Mouse (Mus musculus) embryonic facial prominence, embryonic 13.5 days (tissue): ENCODE data around the gene Gm20708. TPM values are rescaled to one million over a fixed set of nuclear protein-coding genes. Genes with fewer than 3 reads are reported as not detected.

ENCODE experiments used
- ATAC-seq: fragments of 200-750 bp; cut with Nextera tagmentation; 2 replicates; pipeline ENCODE4 v1.8.0; 2017; ENCODE audit warnings: low read depth; ENCODE audit not compliant: insufficient number of reproducible peaks, insufficient read depth, low FRiP score, low TSS enrichment
- H3K27ac ChIP-seq: fragments of 300-500 bp; sonication (generic); 2 replicates; pipeline ENCODE4 v1.5.1; 2015; ENCODE audit warnings: moderate library complexity, mild to moderate bottlenecking, inconsistent platforms
- H3K27me3 ChIP-seq: fragments of 300-500 bp; sonication (generic); 2 replicates; pipeline ENCODE4 v1.6.1; 2015; ENCODE audit warnings: mild to moderate bottlenecking, inconsistent platforms
- H3K36me3 ChIP-seq: fragments of 300-500 bp; sonication (generic); 2 replicates; pipeline ENCODE4 v1.6.1; 2015; ENCODE audit warnings: mild to moderate bottlenecking, inconsistent platforms
- H3K4me1 ChIP-seq: fragments of 300-500 bp; sonication (generic); 2 replicates; pipeline ENCODE4 v1.6.1; 2015; ENCODE audit warnings: inconsistent platforms
- H3K4me2 ChIP-seq: fragments of 300-500 bp; sonication (generic); 2 replicates; pipeline ENCODE4 v1.6.1; 2015; ENCODE audit warnings: moderate library complexity, mild to moderate bottlenecking, inconsistent platforms
- H3K4me3 ChIP-seq: fragments of 300-500 bp; sonication (generic); 2 replicates; pipeline ENCODE4 v1.5.1; 2015; ENCODE audit warnings: mild to moderate bottlenecking, inconsistent platforms
- H3K9ac ChIP-seq: fragments of 300-500 bp; sonication (generic); 2 replicates; pipeline ENCODE4 v1.6.1; 2015; ENCODE audit warnings: mild to moderate bottlenecking, inconsistent platforms
- H3K9me3 ChIP-seq: fragments of 300-500 bp; sonication (generic); 2 replicates; pipeline ENCODE4 v1.6.1; 2016; ENCODE audit warnings: inconsistent platforms
- WGBS: fragments of 180-500 bp; shearing (Covaris S2); methylation state at CpG from one replicate; pipeline ENCODE4 v1.1.7; 2015; ENCODE audit warnings: mixed read lengths; 5-methylcytosine and 5-hydroxymethylcytosine counted together
- polyA plus RNA-seq: library from polyadenylated mRNA; unstranded; fragments of >200 nt; fragmentation: Nextera tagmentation; extraction: Ambion mirVana; gene quantifications from 2 replicates; pipeline ENCODE4 v1.2.1, GENCODE M21; 2015

Gene Gm20708
- polyA plus RNA-seq, 1 experiment from 2014 or later, result 0.66 TPM

DNA sequence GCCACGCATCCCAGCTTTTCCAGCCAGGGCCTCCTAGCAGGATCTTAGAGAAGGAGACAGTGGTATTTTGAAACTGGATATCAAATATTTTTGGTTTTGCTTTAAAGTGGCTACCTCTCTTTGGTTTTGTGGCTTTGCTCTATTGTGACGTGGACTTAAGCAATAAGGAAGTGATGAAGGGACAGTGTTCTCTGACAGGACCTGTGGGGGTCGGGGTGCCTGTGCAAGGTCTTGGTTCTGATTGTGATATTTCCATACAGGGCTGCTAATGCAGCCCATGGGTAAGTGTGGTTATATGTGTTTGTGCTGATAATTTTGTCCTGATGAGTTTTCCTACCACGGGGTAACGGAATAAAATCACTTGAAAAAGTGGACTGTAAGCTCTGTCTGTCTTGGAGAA lies 45.9 kb downstream of the Gm20708 start:
- Histone ChIP-seq H3K27me3 (peaks cover 20% of the 10 kb centered on the region), H3K27ac (no peak overlapping the region), H3K4me2 (no peak overlapping the region), H3K9ac (no peak overlapping the region), H3K4me3 (no peak overlapping the region), H3K9me3 (no peaks in the 10 kb centered on the region), H3K4me1 (peaks cover 28% of the 10 kb centered on the region), H3K36me3 (peaks cover 56% of the 10 kb centered on the region)
- 89% methylated on average over 5 of the region's 5 CpGs for WGBS
- ATAC-seq, result no peak

DNA sequence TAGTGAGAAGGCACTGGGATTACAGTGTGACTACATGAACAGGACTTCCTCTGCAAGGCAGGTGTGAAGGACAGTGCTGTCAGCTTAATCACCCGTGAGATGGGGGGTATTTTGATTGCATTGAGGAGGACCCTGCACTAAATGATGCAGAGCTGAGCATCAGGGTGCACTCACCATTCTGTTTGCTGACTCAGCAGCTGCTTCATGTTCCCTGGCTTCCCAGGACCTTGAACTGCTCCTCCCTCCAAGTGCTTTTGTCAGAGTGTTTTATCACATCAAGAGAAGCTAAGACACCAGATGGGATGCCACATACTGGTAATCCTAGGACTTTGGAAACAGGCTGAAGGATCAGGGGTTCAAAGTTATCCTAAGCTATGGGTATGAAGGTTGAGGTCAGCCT lies 46.5 kb downstream of the Gm20708 start:
- Histone ChIP-seq H3K9ac (no peak overlapping the region), H3K4me1 (peaks cover 29% of the 10 kb centered on the region), H3K4me3 (no peak overlapping the region), H3K36me3 (peaks cover 56% of the 10 kb centered on the region), H3K9me3 (no peaks in the 10 kb centered on the region), H3K27me3 (peaks cover 26% of the 10 kb centered on the region), H3K27ac (no peak overlapping the region), H3K4me2 (no peak overlapping the region)
- 91% methylated on average over 1 of the region's 1 CpGs for WGBS
- no peak for ATAC-seq

DNA sequence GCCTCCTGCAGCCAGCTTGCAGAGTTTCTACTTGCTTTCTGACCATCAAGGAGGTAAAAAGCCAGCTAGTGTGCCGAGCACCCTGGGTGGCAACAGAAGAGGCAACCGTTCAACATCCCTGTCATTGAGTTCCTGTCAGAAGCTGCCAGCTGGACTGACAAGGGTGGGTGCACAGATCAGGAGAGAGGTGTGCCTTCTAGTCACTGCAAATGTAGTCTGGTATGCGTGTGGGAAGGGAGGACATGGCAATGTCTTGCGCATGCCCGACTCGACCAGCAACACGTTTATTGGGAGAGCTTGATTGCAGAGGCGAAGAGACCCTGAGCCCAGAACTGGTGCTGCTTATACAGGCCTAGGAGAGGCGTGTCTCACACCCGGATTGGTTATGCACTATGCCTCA lies 48.0 kb downstream of the Gm20708 start:
- no peak for ATAC-seq
- Histone ChIP-seq H3K9me3 (no peaks in the 10 kb centered on the region), H3K27me3 (peaks cover 41% of the 10 kb centered on the region), H3K27ac (no peak overlapping the region), H3K36me3 (peaks cover 52% of the 10 kb centered on the region), H3K4me3 (no peak overlapping the region), H3K4me2 (no peak overlapping the region), H3K4me1 (peaks cover 27% of the 10 kb centered on the region), H3K9ac (no peak overlapping the region)
- 93% methylated on average over 10 of the region's 10 CpGs for WGBS

DNA sequence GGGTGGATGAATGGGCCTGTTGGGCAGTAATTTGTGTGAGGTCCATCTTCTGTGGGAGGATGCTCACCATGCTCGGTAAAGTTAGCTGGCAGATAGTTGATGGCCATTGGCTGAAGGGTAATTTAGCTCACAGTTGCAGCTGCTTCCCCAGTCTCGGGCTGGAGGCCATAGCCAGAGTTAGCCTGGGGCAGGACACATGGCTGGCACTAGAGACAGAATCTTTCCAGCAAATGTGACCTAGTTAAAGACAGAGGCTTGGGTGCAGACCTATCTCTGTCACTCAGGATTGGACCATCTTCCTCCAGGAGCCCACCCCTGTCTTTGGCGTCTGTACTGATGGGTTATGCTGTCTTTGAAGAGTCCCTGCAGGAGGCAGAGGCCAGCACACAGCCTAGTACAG lies 48.9 kb downstream of the Gm20708 start:
- 63% methylated on average over 3 of the region's 3 CpGs for WGBS
- no peak overlapping the region for H3K4me2 ChIP-seq
- ATAC-seq, result no peak
- H3K4me3 ChIP-seq, result no peak overlapping the region
- no peak overlapping the region for H3K9ac ChIP-seq
- no peaks in the 10 kb centered on the region for H3K9me3 ChIP-seq
- peaks cover 43% of the 10 kb centered on the region for H3K36me3 ChIP-seq
- H3K27me3 ChIP-seq, result peaks cover 49% of the 10 kb centered on the region
- peaks cover 27% of the 10 kb centered on the region for H3K4me1 ChIP-seq
- H3K27ac ChIP-seq, result no peak overlapping the region

DNA sequence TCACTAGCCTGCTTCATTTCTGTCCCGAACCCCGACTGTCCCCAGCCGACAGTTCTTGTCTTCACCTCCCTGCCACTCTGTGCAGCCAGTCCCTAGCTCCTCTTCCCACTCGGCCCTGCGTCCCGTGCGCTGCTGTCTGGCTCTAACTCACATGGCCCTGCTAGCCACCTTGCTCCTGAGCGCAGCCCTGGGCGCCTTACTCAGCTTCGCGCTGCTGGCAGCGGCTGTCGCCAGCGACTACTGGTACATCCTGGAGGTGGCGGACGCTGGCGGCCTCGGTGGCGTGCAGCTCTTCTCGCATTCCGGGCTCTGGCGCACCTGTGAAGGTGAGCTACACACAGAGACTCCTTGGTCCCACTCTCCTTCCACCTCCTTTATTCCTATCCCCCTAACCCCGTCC lies 51.1 kb downstream of the Gm20708 start, which contains the start of gene Tmem235:
Tmem235 (plus strand) TSS at position 152 of the 400 bp plus-strand sequence.
- no peak for ATAC-seq

DNA sequence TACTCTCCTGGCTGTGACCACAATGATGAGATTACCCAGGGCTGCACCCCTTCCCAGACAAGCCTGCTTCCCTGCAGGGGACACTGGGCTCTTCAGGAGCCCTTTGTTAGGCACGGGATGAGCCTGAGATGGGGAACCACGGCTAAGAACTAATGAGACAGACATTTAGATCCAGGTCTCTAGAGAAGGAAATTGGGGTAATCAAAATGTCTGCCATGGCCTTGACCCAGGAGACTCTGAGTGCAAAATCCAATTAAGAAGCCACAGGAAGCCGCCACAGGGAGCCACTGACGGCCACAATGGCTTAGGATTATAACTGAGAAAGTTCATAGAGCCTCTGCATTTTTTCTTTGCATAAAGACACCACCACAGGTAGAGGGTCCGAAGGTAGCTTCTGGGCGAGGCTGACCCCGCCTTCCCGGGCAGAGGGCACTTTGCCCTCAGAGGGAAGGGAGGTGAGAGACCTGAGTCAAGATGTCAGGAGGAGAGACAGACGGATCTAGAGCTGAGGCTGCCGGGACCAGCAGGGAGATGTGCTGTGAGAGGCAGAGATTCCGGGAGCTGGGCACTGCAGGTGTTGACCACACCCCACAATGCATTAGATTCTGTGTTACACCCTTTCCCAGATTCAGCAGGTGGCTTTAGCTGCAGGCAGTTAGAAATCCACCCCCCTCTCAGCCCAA lies 53.8 kb downstream of the Gm20708 start:
- Histone ChIP-seq H3K9ac (0 out of 2 replicates have a peak overlapping the region, but pooled peaks have one; percentile 27), H3K36me3 (no peaks in the 10 kb centered on the region), H3K27me3 (peaks cover 57% of the 10 kb centered on the region), H3K27ac (no peak overlapping the region), H3K4me3 (no peak overlapping the region), H3K4me1 (peaks cover 37% of the 10 kb centered on the region), H3K9me3 (no peaks in the 10 kb centered on the region), H3K4me2 (no peak overlapping the region)
- ATAC-seq, result no peak
- WGBS, result 28% methylated on average over 11 of the region's 11 CpGs

More for the DNA sequence above, 51.1 kb downstream of the Gm20708 start, which contains the start of gene Tmem235:
- Histone ChIP-seq H3K4me1 (peaks cover 29% of the 10 kb centered on the region), H3K9ac (peak within 1 kb of the TSS; percentile 27), H3K36me3 (peaks cover 21% of the 10 kb centered on the region), H3K4me2 (peak within 1 kb of the TSS; percentile 48), H3K4me3 (peak within 1 kb of the TSS; percentile 14; the same call in 1 of the 2 replicates), H3K27ac (no peak within 1 kb of the TSS), H3K9me3 (no peaks in the 10 kb centered on the region), H3K27me3 (peaks cover 57% of the 10 kb centered on the region)
- 4% methylated on average over 23 of the region's 23 CpGs for WGBS

DNA sequence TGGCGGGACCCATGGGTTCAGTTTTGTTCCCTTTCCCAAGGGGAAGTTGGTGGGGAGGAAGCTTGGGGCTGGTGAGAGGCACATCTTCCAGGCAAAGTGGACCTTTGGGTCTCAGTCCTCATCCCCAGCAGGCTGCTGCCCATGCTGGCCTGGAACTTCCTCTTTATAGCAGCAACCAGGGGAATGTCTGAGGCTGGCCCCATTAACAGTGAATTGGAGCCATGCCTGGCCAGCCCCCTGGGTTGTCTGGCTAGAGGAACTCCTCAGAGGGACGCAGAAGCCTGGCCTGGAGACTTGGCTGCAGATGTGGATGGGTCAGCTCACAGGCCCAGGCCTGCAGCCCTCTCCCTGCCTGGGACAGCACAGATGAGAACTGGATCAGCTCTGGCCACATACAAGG lies 55.3 kb downstream of the Gm20708 start:
- Histone ChIP-seq H3K36me3 (no peaks in the 10 kb centered on the region), H3K4me2 (no peak overlapping the region), H3K27ac (no peak overlapping the region), H3K9me3 (no peaks in the 10 kb centered on the region), H3K4me3 (no peak overlapping the region), H3K27me3 (peaks cover 43% of the 10 kb centered on the region), H3K4me1 (peaks cover 22% of the 10 kb centered on the region), H3K9ac (0 out of 2 replicates have a peak overlapping the region, but pooled peaks have one; percentile 27)
- WGBS, result 69% methylated on average over 2 of the region's 2 CpGs
- ATAC-seq, result no peak

DNA sequence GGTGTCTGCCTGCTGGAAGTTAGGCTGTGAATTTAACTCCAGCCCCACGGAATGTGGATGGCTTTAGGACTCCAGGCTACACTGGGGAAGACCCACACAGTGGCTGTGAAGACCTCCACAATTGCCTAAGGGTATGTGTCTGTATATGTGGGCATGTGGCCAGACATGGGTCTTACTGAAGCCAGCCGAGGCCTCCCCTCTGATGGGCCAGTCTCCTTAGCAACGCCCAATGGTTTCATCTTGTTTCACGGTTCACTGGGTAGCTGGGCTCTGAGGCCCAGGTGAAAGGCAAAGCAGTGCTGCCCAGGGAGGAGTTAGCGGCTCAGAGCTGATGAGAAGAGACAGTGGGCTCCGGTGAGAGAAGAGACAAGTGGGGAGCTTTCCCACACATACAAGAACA lies 56.5 kb downstream of the Gm20708 start:
- peaks cover 17% of the 10 kb centered on the region for H3K4me1 ChIP-seq
- 18% methylated on average over 6 of the region's 6 CpGs for WGBS

DNA sequence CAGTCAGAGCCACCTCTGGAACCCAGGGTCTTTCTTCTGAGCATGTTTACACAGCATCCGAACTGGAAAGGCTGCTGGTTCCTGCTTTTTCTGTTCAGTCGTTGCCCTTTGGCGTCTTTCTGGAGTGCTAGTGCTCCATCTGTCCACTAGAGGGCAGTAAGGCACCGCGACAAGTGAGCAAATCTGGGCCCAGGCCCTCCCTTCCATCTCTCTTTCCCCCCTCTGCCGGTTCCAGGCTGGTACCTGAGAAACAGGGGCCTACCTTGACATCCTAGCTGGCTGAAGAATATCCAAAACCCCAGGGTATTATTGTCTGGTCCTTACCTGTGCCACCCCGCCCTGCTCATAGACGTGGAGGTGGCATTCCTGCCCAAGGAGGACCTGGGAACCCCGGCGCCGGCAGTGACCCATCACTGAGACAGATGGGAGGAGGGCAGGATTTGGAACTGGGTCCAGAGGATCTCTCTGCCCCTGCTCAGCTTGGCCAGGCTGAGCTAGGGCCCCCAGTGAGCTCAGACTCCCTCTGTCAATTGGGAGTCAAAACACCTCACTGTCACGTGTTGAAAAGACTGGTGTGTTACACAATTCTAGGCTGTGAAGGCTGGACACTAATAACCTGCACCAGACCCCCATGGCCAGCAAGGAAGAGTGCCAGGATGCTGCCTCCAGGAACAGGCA lies 61.4 kb downstream of the Gm20708 start:
- whole genome bisulfite sequencing, result 33% methylated on average over 12 of the region's 12 CpGs
- Histone ChIP-seq H3K27me3 (no peaks in the 10 kb centered on the region; the same call in 1 of the 2 replicates), H3K27ac (no peak overlapping the region), H3K9me3 (no peaks in the 10 kb centered on the region), H3K9ac (0 out of 2 replicates have a peak overlapping the region, but pooled peaks have one; percentile 40), H3K4me3 (no peak overlapping the region), H3K4me1 (peaks cover 26% of the 10 kb centered on the region), H3K4me2 (peak overlapping the region; percentile 27), H3K36me3 (no peaks in the 10 kb centered on the region)
- no peak for ATAC-seq

More for the DNA sequence above, 56.5 kb downstream of the Gm20708 start:
- H3K4me3 ChIP-seq, result no peak overlapping the region
- H3K27ac ChIP-seq, result no peak overlapping the region; the same call in 1 of the 2 replicates
- peaks cover 31% of the 10 kb centered on the region for H3K27me3 ChIP-seq
- no peak for ATAC-seq
- H3K9me3 ChIP-seq, result no peaks in the 10 kb centered on the region
- H3K36me3 ChIP-seq, result no peaks in the 10 kb centered on the region
- H3K9ac ChIP-seq, result peak overlapping the region; percentile 36; the same call in 1 of the 2 replicates
- H3K4me2 ChIP-seq, result no peak overlapping the region

DNA sequence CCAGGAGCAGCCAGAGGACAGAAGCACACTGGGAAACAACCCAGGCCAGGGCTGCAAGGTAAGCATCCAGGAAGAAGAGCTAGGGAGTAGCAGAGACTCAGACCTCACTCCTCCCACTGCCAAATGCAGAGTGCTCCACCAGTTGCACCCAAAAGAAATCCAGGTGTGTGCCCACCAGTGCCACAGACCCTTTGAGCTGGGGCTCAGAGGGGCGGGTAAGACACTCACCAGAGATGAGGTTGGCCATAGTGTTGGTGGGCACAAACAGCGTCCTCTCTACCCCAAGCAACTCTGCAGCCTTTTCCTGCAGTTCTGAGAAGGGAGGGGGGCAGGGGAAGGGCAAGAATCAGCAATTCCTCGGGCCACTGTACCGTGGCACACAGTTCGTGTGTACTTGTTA lies 61.9 kb downstream of the Gm20708 start:
- Histone ChIP-seq H3K27me3 (no peaks in the 10 kb centered on the region; the same call in 1 of the 2 replicates), H3K4me2 (no peak overlapping the region), H3K9me3 (no peaks in the 10 kb centered on the region), H3K4me1 (peaks cover 20% of the 10 kb centered on the region), H3K36me3 (no peaks in the 10 kb centered on the region), H3K4me3 (no peak overlapping the region), H3K27ac (no peak overlapping the region), H3K9ac (no peak overlapping the region)
- 64% methylated on average over 5 of the region's 5 CpGs for WGBS
- no peak for ATAC-seq

DNA sequence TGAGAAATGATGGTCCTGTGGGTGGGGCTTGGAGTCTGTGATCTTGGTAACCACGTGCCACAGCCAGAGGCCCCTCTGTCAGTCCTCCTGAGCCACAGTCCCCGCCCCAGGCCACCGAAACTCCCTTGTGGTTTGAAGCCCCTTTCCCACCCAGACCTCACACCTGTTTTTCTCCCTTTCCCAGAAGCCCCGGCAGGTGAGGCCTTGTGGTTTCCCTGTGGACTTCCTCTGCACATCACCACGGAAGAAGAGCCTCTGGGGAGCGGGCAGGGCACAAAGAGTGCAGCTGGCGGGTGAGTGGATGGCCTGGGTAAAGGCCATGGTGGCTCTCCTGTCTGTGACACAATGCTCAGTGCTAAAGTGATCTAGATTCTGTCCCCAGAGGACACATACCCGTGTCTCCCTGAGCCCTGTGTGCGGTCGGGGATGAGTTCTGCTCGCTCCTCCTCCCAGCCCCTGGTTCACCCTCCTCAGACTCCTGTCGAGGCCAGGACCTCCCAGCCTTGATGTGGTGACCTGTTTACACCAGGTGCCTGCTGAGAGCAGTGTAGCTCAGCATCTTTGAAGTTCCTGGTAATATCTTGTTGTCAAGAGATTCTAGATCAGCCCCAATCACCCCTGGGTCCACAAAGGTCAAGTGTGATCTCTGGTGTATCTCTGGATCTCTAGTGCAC lies 62.6 kb downstream of the Gm20708 start:
- Histone ChIP-seq H3K27ac (no peak overlapping the region), H3K4me2 (peak overlapping the region; percentile 92; the same call in 1 of the 2 replicates), H3K27me3 (no peaks in the 10 kb centered on the region; the same call in 1 of the 2 replicates), H3K4me1 (peaks cover 19% of the 10 kb centered on the region), H3K9me3 (no peaks in the 10 kb centered on the region), H3K36me3 (no peaks in the 10 kb centered on the region), H3K9ac (no peak overlapping the region), H3K4me3 (no peak overlapping the region)
- WGBS, result 57% methylated on average over 12 of the region's 12 CpGs
- no peak for ATAC-seq
